In the genomic region with DNA sequence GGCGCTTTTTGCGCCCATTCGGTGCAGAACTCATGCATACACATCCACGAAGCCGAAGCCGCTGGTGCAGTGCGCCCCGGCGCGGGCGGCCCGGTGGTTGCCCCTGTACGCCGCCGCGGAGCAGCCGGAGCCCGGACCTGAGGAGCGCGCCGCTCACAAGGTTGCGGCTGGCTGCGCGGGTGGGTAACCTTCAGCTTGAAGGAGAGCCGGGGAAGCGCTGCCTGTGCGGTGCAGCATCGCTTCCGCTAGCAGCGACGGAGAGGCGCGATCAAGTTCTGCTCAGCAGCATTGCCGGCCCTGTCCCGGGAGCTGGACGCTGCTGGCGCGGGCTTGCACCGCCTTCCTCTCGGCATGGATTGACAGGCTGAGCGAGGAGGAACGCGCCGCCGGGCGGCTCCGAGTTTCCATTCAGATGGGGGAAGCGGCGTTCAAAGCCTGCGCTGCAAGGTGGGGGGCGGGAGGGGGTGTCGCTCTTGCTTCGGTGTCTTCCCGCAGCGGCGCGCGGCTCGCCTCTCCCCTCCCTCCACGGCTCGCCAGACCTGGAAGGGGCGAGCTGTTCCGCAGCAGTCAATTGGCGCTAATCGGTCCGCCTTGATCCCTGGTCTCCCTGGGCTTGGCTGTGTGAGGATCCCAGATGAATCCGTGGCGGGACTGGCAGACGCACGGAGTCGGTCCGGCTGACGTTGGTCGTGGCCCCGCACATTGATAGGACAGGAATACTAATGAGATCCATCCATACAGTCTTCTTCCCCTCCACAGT, we compare ENCODE assay signal across 9 mouse cellular contexts. TPM values are rescaled to one million over a fixed set of nuclear protein-coding genes. Genes with fewer than 3 reads are reported as not detected.
A peak's percentile ranks its signal among the peaks of the same experiment; 100 is the strongest.
DNase-seq lines count a peak whose midpoint lies in the region; ATAC-seq and TF ChIP-seq lines count a peak whose summit lies in the region.
"Had no signal": no experiment of that assay in that cellular context is flagged by ENCODE, and none has a peak within 500 bp of the region (broad histone marks: within the 10 kb centered on the region; RNA-seq: fewer than 3 reads in every experiment).

A gene (minus strand): TSS at position 750 of the 760 bp plus-strand sequence.

- H3K27ac ChIP-seq in brown adipose tissue, adult 24 weeks (replicated peaks; ENCODE audit: low read depth, low read length), result no peak within 1 kb of the TSS
- peak within 1 kb of the TSS; percentile 84 for H3K27ac ChIP-seq in forebrain, embryonic 14.5 days (ENCODE audit: low read depth, low read length)
- peak within 1 kb of the TSS; percentile 67 for H3K27ac ChIP-seq in heart, postnatal 0 days (ENCODE audit: low read depth)
- H3K27ac ChIP-seq in liver, embryonic 13.5 days, result 0 out of 2 replicates have a peak within 1 kb of the TSS, but pooled peaks have one; percentile 9

- peak within 1 kb of the TSS; percentile 53 for H3K4me3 ChIP-seq in brown adipose tissue, adult 24 weeks (ENCODE audit: insufficient read depth, low read depth, low read length)
- H3K4me3 ChIP-seq in forebrain, embryonic 14.5 days (ENCODE audit: low read depth, low read length), result peak within 1 kb of the TSS; percentile 68
- H3K4me3 ChIP-seq in heart, postnatal 0 days (ENCODE audit: low read depth, low read length), result peak within 1 kb of the TSS; percentile 71
- H3K4me3 ChIP-seq in liver, embryonic 13.5 days (replicated peaks), result peak within 1 kb of the TSS; percentile 57

- H3K9me3 ChIP-seq in forebrain, embryonic 14.5 days (replicated peaks; ENCODE audit: control insufficient read depth, low read length), result no peaks in the 10 kb centered on the region
- no peaks in the 10 kb centered on the region for H3K9me3 ChIP-seq in heart, postnatal 0 days (replicated peaks; ENCODE audit: control insufficient read depth, low read length)
- no peaks in the 10 kb centered on the region for H3K9me3 ChIP-seq in liver, embryonic 13.5 days (replicated peaks)

- no peaks in the 10 kb centered on the region for H3K27me3 ChIP-seq in forebrain, embryonic 14.5 days (replicated peaks; ENCODE audit: control insufficient read depth, insufficient read depth, low read length)
- no peaks in the 10 kb centered on the region for H3K27me3 ChIP-seq in heart, postnatal 0 days (ENCODE audit: control insufficient read depth, insufficient read depth, low read length)
- peaks cover 64% of the 10 kb centered on the region for H3K27me3 ChIP-seq in liver, embryonic 13.5 days
- H3K27me3 ChIP-seq: CH12.LX had no signal

- H3K4me2 ChIP-seq in forebrain, embryonic 14.5 days (ENCODE audit: low read length), result peak within 1 kb of the TSS; percentile 91
- peak within 1 kb of the TSS; percentile 91 for H3K4me2 ChIP-seq in heart, postnatal 0 days (ENCODE audit: low read depth, low read length)
- H3K4me2 ChIP-seq in liver, embryonic 13.5 days, result peak within 1 kb of the TSS; percentile 69

- WGBS in forebrain, embryonic 14.5 days, result under 1% methylated on average over 75 of the region's 75 CpGs
- WGBS in heart, postnatal 0 days, result under 1% methylated on average over 70 of the region's 75 CpGs
- WGBS in liver, embryonic 13.5 days (ENCODE audit: insufficient replicate concordance), result under 1% methylated on average over 74 of the region's 75 CpGs

- peak; percentile 22; the same call in 1 of the 2 replicates for TF ChIP-seq CTCF in heart, postnatal 0 days (IDR thresholded peaks at IDR 0.05; ENCODE audit: low read depth)

- DNase-seq in CD4-positive helper T cell, adult 2 months (ENCODE audit: low read depth, low spot score), result peak; percentile 40
- peak; percentile 85 for DNase-seq in forebrain, embryonic 14.5 days (ENCODE audit: low spot score)
- DNase-seq in heart, postnatal 0 days (ENCODE audit: low spot score), result peak; percentile 57
- peak; percentile 8 to 62 for DNase-seq in kidney, postnatal 36 days
- DNase-seq in liver, embryonic 13.5 days, result no peak
- DNase-seq in neural tube, embryonic 10.5 days (ENCODE audit: extremely low spot score, low spot score), result peak; percentile 85
- DNase-seq in telencephalon, adult 2 months (ENCODE audit: low read depth, low spot score), result peak; percentile 87

- H3K4me1 ChIP-seq in brown adipose tissue, adult 24 weeks (ENCODE audit: control insufficient read depth, insufficient read depth, insufficient read length, low read length), result no peaks in the 10 kb centered on the region
- peaks cover 9% of the 10 kb centered on the region for H3K4me1 ChIP-seq in forebrain, embryonic 14.5 days (ENCODE audit: control insufficient read depth, insufficient read depth, low read length)
- peaks cover 11% of the 10 kb centered on the region; the same call in 1 of the 2 replicates for H3K4me1 ChIP-seq in heart, postnatal 0 days (ENCODE audit: control insufficient read depth, insufficient read depth)
- H3K4me1 ChIP-seq in liver, embryonic 13.5 days (replicated peaks), result 0 out of 2 replicates have a peak, but pooled peaks cover 3% of the 10 kb centered on the region

- peak within 1 kb of the TSS; percentile 77 for H3K9ac ChIP-seq in forebrain, embryonic 14.5 days (ENCODE audit: low read length)
- H3K9ac ChIP-seq in heart, postnatal 0 days (replicated peaks; ENCODE audit: low read depth, low read length), result peak within 1 kb of the TSS; percentile 45
- H3K9ac ChIP-seq in liver, embryonic 13.5 days, result peak within 1 kb of the TSS; percentile 43

- no peaks in the 10 kb centered on the region for H3K36me3 ChIP-seq in forebrain, embryonic 14.5 days (ENCODE audit: control insufficient read depth, insufficient read depth, low read length)
- no peaks in the 10 kb centered on the region for H3K36me3 ChIP-seq in heart, postnatal 0 days (replicated peaks; ENCODE audit: control insufficient read depth, insufficient read depth, low read length)
- no peaks in the 10 kb centered on the region for H3K36me3 ChIP-seq in liver, embryonic 13.5 days

- ATAC-seq in forebrain, embryonic 14.5 days, result peak; percentile 92
- ATAC-seq in heart, postnatal 0 days (ENCODE audit: insufficient read depth, low read depth), result peak; percentile 81
- ATAC-seq in liver, embryonic 13.5 days (ENCODE audit: low read depth), result peak; percentile 42

- no peak for TF ChIP-seq EP300 in heart, postnatal 0 days (IDR thresholded peaks at IDR 0.05; ENCODE audit: low read depth)

RNA-seq across cellular contexts. Expression of the gene that starts here (rescaled TPM):
- polyA plus RNA-seq in brown adipose tissue, adult 24 weeks (2012; ENCODE audit: insufficient read depth, insufficient read length, missing spikeins), result 0.75 and 0.91 TPM in 2 replicates
- 2.0 and 3.7 TPM in 2 replicates for polyA plus RNA-seq in forebrain, embryonic 14.5 days (2014; fragmentation: Nextera tagmentation; extraction: Ambion mirVana)
- 1.8 and 2.6 TPM in 2 replicates for total RNA-seq in heart, postnatal 0 days (2014; rRNA removed; ENCODE audit: low replicate concordance)
- 2.7 and 3.1 TPM in 2 replicates for polyA plus RNA-seq in heart, postnatal 0 days (2015; fragmentation: Nextera tagmentation; extraction: Ambion mirVana)
- 0.35 and 0.38 TPM in 2 replicates for polyA plus RNA-seq in liver, embryonic 13.5 days (2015; fragmentation: Nextera tagmentation; extraction: Ambion mirVana)
- total RNA-seq: CH12.LX had no signal

Comparison
In these comparisons a context has a peak if more than half of its experiments do, and no peak if none do; other contexts are left out.
1. Peak in ATAC-seq, H3K4me3 ChIP-seq, H3K27ac ChIP-seq, H3K9ac ChIP-seq and H3K4me2 ChIP-seq in liver, embryonic 13.5 days; RNA of the gene not detected or under 1 TPM.
2. ATAC-seq: peak in every context shown above with its lines; median percentile 92 in forebrain, embryonic 14.5 days; 81 in heart, postnatal 0 days; 42 in liver, embryonic 13.5 days.